Mouse (Mus musculus) limb, embryonic 13.5 days (tissue): ENCODE measurements around the gene Npy4r. TPM values are rescaled to one million over a fixed set of nuclear protein-coding genes. Genes with fewer than 3 reads are reported as not detected.

Experiments used
- ATAC-seq: fragments of 200-750 bp; cut with Nextera tagmentation; 2 replicates; pipeline ENCODE4 v1.8.0; 2017; ENCODE audit warnings: low read depth, moderate number of reproducible peaks, moderate TSS enrichment; ENCODE audit not compliant: low FRiP score
- H3K27ac ChIP-seq: fragments of 300-500 bp; sonication (generic); 2 replicates; pipeline ENCODE4 v1.5.1; 2015; ENCODE audit warnings: inconsistent platforms, mild to moderate bottlenecking, moderate library complexity
- H3K27me3 ChIP-seq: fragments of 300-500 bp; sonication (generic); 2 replicates; pipeline ENCODE4 v1.6.1; 2015; ENCODE audit warnings: mild to moderate bottlenecking, inconsistent platforms
- H3K36me3 ChIP-seq: fragments of 300-500 bp; sonication (generic); 2 replicates; pipeline ENCODE4 v1.6.1; 2015; ENCODE audit warnings: inconsistent platforms, mild to moderate bottlenecking, moderate library complexity
- H3K4me1 ChIP-seq: fragments of 300-500 bp; sonication (generic); 2 replicates; pipeline ENCODE4 v1.6.1; 2015; ENCODE audit warnings: inconsistent platforms
- H3K4me2 ChIP-seq: fragments of 300-500 bp; sonication (generic); replicated peaks from 2 replicates; pipeline ENCODE4 v1.6.1; 2015; ENCODE audit warnings: inconsistent platforms, mild to moderate bottlenecking, moderate library complexity
- H3K4me3 ChIP-seq: fragments of 300-500 bp; sonication (generic); 2 replicates; pipeline ENCODE4 v1.5.1; 2015; ENCODE audit warnings: moderate library complexity, mild to moderate bottlenecking, inconsistent platforms
- H3K9ac ChIP-seq: fragments of 300-500 bp; sonication (generic); 2 replicates; pipeline ENCODE4 v1.6.1; 2015; ENCODE audit warnings: mild to moderate bottlenecking, inconsistent platforms
- H3K9me3 ChIP-seq: fragments of 300-500 bp; sonication (generic); 2 replicates; pipeline ENCODE4 v1.6.1; 2016; ENCODE audit warnings: inconsistent platforms
- whole genome bisulfite sequencing: fragments of 180-500 bp; shearing (Covaris S2); methylation state at CpG from one replicate; pipeline ENCODE4 v1.1.7; 2015; 5-methylcytosine and 5-hydroxymethylcytosine counted together
- polyA plus RNA-seq: library from polyadenylated mRNA; unstranded; fragments of >200 nt; fragmentation: Nextera tagmentation; extraction: Ambion mirVana; gene quantifications from 2 replicates; pipeline ENCODE4 v1.2.1, GENCODE M21; 2015

Npy4r gene
- not detected in 2 replicates for polyA plus RNA-seq

DNA sequence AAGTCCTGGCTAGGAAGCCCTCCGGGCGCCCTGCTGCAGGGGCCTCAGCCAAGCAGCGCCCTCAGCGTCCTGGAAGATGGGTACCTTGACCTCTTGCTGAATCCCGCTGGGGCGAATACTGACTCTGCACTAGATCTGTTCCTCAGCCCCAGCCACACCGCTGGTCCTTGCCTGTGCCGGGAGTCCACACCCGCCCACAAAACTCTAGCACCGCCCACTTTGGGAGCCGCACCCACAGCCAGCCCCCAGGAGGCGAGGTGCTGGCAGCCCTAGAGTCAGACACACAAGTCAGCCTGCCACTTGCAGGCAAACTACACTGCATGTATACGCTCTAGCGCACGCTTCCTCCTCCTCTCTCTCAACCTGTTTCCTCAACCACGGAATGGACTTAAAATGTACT is at the start of gene Npy4r:
Gene Npy4r (minus strand): TSS at position 148 of the 400 bp plus-strand sequence.
- WGBS = 13% methylated on average over 16 of the region's 16 CpGs
- Histone ChIP-seq H3K4me1 (peaks cover 9% of the 10 kb centered on the region), H3K9me3 (no peaks in the 10 kb centered on the region), H3K9ac (no peak within 1 kb of the TSS), H3K27me3 (peaks cover 13% of the 10 kb centered on the region; the same call in 1 of the 2 replicates), H3K36me3 (no peaks in the 10 kb centered on the region), H3K27ac (no peak within 1 kb of the TSS), H3K4me2 (peak within 1 kb of the TSS; percentile 51), H3K4me3 (no peak within 1 kb of the TSS)
- ATAC-seq = peak; percentile 68; the same call in 1 of the 2 replicates

DNA sequence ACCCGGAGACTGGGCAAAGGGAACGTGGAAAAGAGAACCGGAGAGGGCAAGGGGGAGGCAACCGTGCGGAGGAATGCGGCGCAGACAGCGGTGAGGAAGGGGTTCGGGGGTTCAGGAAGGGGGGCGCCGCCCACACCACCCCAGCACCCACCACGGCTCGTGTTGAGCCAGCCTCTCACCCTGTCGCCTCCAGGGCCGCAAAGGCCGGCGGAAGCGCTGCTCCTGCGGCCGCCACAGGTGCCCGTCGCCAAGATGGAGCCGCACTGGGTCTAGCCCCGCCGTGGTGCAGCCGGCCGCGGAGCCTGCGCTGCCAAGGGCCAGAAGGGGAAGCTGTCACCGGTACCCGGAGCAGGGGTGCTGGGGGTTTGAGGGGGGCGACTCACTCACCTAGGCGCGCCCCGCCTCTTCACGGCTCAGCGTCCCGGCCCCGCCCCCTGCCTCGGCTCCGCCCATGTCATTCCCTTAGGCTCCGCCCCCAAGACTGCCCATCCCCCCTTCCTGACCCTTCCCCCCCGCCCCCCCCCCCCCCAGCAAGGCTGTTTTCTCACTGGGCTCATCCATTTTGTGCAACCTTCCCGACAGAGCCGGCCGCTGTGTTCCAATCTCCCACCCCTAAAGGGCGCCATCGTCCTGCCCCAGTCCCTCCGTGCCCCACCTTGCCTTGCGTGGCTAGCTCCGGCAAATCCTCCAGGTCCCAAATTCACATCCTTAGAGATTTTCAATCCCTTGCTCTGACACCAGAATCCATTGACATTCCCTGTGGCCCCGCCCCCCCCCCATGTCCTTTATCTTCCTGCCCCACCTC is 49.1 kb upstream of the Npy4r start, which contains the start of gene Gprin2:
Gene Gprin2 (minus strand): TSS at position 423 of the 805 bp plus-strand sequence.
- no peaks in the 10 kb centered on the region for H3K9me3 ChIP-seq
- peak within 1 kb of the TSS; percentile 94 for H3K4me2 ChIP-seq
- H3K4me1 ChIP-seq = peaks cover 6% of the 10 kb centered on the region
- peak within 1 kb of the TSS; percentile 80 for H3K4me3 ChIP-seq
- peak; percentile 58 for ATAC-seq
- peak within 1 kb of the TSS; percentile 73 for H3K9ac ChIP-seq
- H3K27ac ChIP-seq = no peak within 1 kb of the TSS
- no peaks in the 10 kb centered on the region for H3K36me3 ChIP-seq
- H3K27me3 ChIP-seq = peaks cover 21% of the 10 kb centered on the region
- WGBS = 1% methylated on average over 39 of the region's 52 CpGs

DNA sequence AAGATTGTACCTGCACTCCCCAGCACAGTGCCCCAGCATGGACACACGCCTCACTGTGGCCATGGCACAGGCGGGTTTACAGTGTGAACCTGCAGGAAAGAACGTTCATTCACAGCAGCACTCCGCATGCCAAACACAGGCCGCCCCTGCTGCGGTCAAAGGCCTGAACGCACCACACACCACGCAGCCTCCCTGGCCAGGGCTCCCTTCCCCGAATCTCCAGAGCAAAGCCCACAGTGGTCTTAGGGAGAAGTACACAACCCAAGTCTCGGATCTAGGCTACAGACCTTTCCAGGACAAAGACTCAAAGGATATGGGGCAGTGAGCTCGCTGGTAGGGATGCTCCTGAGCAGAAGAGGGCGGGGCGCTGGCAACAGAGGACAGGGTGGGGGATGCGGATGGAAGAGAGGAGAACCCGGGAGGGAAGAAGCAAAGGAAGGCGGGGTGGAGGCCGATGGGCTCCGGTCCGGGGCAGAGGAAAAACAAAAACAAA is 48.5 kb upstream of the Npy4r start:
- Histone ChIP-seq H3K4me1 (peaks cover 12% of the 10 kb centered on the region), H3K36me3 (no peaks in the 10 kb centered on the region), H3K27ac (no peak overlapping the region), H3K9ac (peak overlapping the region; percentile 73), H3K4me3 (peak overlapping the region; percentile 80), H3K27me3 (peaks cover 21% of the 10 kb centered on the region), H3K4me2 (peak overlapping the region; percentile 94), H3K9me3 (no peaks in the 10 kb centered on the region)
- WGBS = 5% methylated on average over 18 of the region's 19 CpGs
- ATAC-seq = peak; percentile 34; the same call in 1 of the 2 replicates

- Histone ChIP-seq H3K4me1 (peaks cover 15% of the 10 kb centered on the region), H3K9me3 (no peaks in the 10 kb centered on the region), H3K27ac (no peak overlapping the region), H3K27me3 (peaks cover 13% of the 10 kb centered on the region; the same call in 1 of the 2 replicates), H3K9ac (0 out of 2 replicates have a peak overlapping the region, but pooled peaks have one; percentile 2), H3K4me2 (no peak overlapping the region), H3K4me3 (no peak overlapping the region), H3K36me3 (peaks cover 9% of the 10 kb centered on the region; the same call in 1 of the 2 replicates)
- WGBS = 18% methylated on average over 4 of the region's 4 CpGs
- no peak for ATAC-seq
Observed at GRCm38 (mm10) chr14:34196706-34197105, 44.4 kb upstream of the Npy4r start.

GRCm38 (mm10) chr14:34195466-34195865 is 43.2 kb upstream of the Npy4r start:
- peaks cover 9% of the 10 kb centered on the region; the same call in 1 of the 2 replicates for H3K36me3 ChIP-seq
- H3K9ac ChIP-seq = no peak overlapping the region
- WGBS = 89% methylated on average over 15 of the region's 15 CpGs
- H3K4me3 ChIP-seq = no peak overlapping the region
- H3K4me1 ChIP-seq = peaks cover 15% of the 10 kb centered on the region
- H3K4me2 ChIP-seq = no peak overlapping the region
- ATAC-seq = no peak
- no peak overlapping the region for H3K27ac ChIP-seq
- H3K9me3 ChIP-seq = no peaks in the 10 kb centered on the region
- H3K27me3 ChIP-seq = peaks cover 11% of the 10 kb centered on the region; the same call in 1 of the 2 replicates

DNA sequence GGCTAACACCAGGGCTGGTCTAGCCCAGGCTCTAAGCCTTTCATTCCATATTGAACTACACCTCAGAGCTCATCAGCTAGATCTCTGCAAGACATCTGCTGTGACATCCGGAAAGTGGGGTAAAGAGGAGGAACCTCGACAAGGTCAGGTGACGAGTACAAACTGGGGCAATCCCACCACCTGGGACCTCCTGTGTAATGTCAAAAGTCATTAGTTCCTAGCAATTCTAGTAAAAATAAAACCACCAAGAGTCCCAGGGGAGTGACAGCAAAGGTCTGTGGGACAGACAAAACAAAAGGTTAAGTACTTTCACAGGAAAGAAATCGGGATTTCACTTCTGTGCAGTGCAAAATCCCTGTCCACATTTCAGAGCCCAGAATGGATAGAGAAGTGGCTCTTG is 41.6 kb upstream of the Npy4r start:
- WGBS = 72% methylated on average over 4 of the region's 4 CpGs
- no peak for ATAC-seq

DNA sequence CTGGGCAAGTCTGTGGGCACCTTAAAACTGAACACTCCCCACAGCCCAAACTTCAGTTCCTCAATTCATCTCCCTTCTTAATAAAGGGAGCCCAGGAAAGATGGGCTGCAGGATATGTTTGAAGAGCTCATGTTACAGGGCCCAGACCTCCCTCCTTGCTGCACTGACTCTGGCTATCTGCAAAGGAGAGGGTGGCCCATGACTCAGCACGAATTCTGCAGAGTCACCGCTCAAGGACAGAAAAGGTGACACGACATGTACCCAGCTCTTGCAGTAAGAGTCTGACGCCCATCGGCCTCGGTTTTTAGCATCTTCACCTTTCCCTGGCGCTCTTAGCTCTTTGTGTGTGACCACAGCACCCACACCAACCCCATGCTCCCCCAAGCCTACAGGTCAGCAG is 38.1 kb upstream of the Npy4r start:
- no peak overlapping the region for H3K9ac ChIP-seq
- H3K36me3 ChIP-seq = peaks cover 9% of the 10 kb centered on the region; the same call in 1 of the 2 replicates
- H3K9me3 ChIP-seq = no peaks in the 10 kb centered on the region
- H3K27me3 ChIP-seq = 0 out of 2 replicates have a peak, but pooled peaks cover 4% of the 10 kb centered on the region
- no peak for ATAC-seq
- WGBS = 67% methylated on average over 7 of the region's 7 CpGs
- no peaks in the 10 kb centered on the region for H3K4me1 ChIP-seq
- no peak overlapping the region for H3K4me3 ChIP-seq
- H3K27ac ChIP-seq = no peak overlapping the region
- no peak overlapping the region for H3K4me2 ChIP-seq

More for the DNA sequence above, 41.6 kb upstream of the Npy4r start:
- Histone ChIP-seq H3K9me3 (no peaks in the 10 kb centered on the region), H3K27ac (no peak overlapping the region), H3K9ac (no peak overlapping the region), H3K4me1 (peaks cover 15% of the 10 kb centered on the region), H3K4me2 (no peak overlapping the region), H3K36me3 (peaks cover 9% of the 10 kb centered on the region; the same call in 1 of the 2 replicates), H3K4me3 (no peak overlapping the region), H3K27me3 (0 out of 2 replicates have a peak, but pooled peaks cover 4% of the 10 kb centered on the region)

- Histone ChIP-seq H3K27me3 (no peaks in the 10 kb centered on the region), H3K4me2 (no peak overlapping the region), H3K4me1 (no peaks in the 10 kb centered on the region), H3K36me3 (no peaks in the 10 kb centered on the region), H3K4me3 (no peak overlapping the region), H3K9ac (no peak overlapping the region), H3K9me3 (no peaks in the 10 kb centered on the region), H3K27ac (no peak overlapping the region)
- 67% methylated on average over 5 of the region's 5 CpGs for WGBS
- no peak for ATAC-seq
Observed at GRCm38 (mm10) chr14:34188629-34189028, 36.3 kb upstream of the Npy4r start.

DNA sequence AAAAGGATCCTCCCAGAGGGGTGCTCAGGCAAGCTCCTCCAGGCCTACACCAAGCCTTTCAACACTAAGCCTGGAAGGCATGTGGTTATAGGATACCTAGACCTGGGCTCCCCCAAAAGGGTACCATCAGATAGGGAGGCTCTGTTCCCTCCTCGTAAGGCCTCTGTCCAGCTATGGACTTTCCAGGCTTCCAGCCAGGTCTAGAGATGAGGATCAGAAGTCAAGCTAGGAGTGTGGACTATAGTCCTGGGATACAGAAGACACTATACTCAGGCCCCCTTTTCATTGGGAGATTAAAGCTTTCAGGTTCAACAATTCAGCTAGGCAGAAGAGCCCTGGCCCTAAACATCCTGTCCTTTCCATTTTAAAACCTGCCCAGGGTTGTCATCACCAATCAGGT is 30.8 kb upstream of the Npy4r start:
- Histone ChIP-seq H3K4me1 (no peaks in the 10 kb centered on the region), H3K27ac (no peak overlapping the region), H3K4me3 (no peak overlapping the region), H3K36me3 (no peaks in the 10 kb centered on the region), H3K9me3 (peaks cover 7% of the 10 kb centered on the region; the same call in 1 of the 2 replicates), H3K27me3 (no peaks in the 10 kb centered on the region; the same call in 1 of the 2 replicates), H3K9ac (no peak overlapping the region), H3K4me2 (no peak overlapping the region)
- ATAC-seq = no peak
- 80% methylated on average over 1 of the region's 1 CpGs for WGBS

DNA sequence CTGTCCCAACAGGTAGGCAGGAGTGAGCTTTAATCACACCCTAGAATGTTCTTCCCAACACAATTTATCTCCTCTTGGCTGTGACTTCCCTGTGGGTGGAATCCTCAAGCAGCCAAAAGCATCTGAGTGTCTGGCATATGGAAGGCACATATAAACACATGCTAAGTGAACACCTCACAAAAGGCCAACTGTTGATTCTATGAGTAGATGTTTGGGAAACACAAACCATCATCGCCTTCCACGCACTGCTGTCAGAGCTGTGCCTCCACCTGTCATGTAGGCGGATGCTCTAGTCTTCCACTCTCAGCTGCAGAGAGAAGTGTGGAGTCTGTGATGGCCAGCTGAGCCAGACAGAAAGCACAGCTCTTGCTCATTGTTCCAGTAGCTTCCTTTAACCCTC is 27.1 kb upstream of the Npy4r start:
- Histone ChIP-seq H3K4me1 (no peaks in the 10 kb centered on the region), H3K4me2 (no peak overlapping the region), H3K36me3 (no peaks in the 10 kb centered on the region), H3K9me3 (peaks cover 7% of the 10 kb centered on the region; the same call in 1 of the 2 replicates), H3K4me3 (no peak overlapping the region), H3K9ac (no peak overlapping the region), H3K27ac (no peak overlapping the region), H3K27me3 (no peaks in the 10 kb centered on the region; the same call in 1 of the 2 replicates)
- 94% methylated on average over 3 of the region's 3 CpGs for WGBS
- ATAC-seq = no peak

DNA sequence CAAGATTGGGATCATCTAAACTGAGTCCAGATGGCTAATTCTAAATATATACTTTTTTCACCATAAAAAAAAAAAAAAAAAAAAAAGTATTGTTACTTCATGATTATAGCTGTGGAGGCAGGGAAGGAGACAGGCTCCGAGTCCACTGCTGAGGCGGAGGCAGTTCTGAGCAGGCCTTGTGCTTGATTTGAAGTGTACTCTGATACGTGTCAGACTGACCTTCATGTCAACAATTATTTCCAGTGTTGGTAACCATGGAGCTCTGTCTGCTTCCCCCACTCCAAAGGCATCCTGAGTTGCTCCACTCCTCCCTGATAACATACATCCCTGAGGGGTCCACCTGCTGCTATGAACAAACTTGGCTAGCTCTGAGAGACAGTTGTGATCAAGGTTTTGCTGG is 18.8 kb upstream of the Npy4r start:
- no peak overlapping the region for H3K9ac ChIP-seq
- WGBS = 92% methylated on average over 3 of the region's 3 CpGs
- no peaks in the 10 kb centered on the region for H3K27me3 ChIP-seq
- no peaks in the 10 kb centered on the region for H3K9me3 ChIP-seq
- H3K4me3 ChIP-seq = no peak overlapping the region
- no peak overlapping the region for H3K4me2 ChIP-seq
- no peaks in the 10 kb centered on the region for H3K36me3 ChIP-seq
- no peak overlapping the region for H3K27ac ChIP-seq
- H3K4me1 ChIP-seq = no peaks in the 10 kb centered on the region
- no peak for ATAC-seq

- Histone ChIP-seq H3K4me3 (no peak overlapping the region), H3K4me2 (no peak overlapping the region), H3K4me1 (peaks cover 9% of the 10 kb centered on the region), H3K9me3 (no peaks in the 10 kb centered on the region), H3K27ac (no peak overlapping the region), H3K36me3 (no peaks in the 10 kb centered on the region), H3K9ac (no peak overlapping the region), H3K27me3 (peaks cover 9% of the 10 kb centered on the region; the same call in 1 of the 2 replicates)
- ATAC-seq = no peak
- WGBS = 83% methylated on average over 12 of the region's 12 CpGs
Observed at GRCm38 (mm10) chr14:34155752-34156151, 3.5 kb upstream of the Npy4r start.
